Mouse (Mus musculus): ENCODE measurements around the gene Myom3.
A peak's percentile ranks its signal among the peaks of the same experiment; 100 is the strongest.
"Not testable (repeated sequence)": the region's sequence is repeated elsewhere in the genome, so short reads cannot be mapped to it uniquely, and the experiment has no call there.

The Myom3 gene

DNA sequence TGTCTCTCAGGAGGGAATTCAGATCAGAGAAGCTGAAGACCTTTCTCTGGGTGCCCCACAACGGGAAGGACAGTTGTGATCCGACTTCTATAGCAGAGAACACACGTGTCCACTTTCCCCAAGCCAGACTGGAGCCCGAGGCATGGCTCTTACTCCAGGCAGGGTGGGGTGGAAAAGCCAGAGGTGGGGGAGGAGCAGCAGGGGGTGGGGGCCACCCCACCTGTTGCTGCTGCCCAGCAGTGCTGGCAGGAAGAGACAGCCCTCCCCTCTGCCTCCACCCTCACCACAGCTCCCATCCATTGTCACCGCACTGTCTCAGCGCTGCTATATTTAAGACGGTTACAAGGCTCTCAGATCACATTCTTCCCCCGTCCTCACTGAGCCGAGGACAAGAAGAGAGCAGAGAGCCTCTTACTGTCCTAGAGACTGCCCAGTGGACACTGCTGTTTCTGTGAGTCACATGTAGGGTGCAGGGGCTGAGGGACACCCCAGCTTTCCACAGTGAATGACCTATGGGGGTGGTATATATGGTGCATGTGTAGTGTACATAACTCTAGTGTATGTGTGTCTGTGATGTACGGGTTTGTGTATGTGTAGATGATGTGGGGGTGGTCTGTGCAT is at the start of gene Myom3:
Gene Myom3, plus strand, starts transcription at position 360 of the 621 bp plus-strand sequence.
- no peak for DNase-seq (ENCODE audit: low read depth, low spot score)

DNA sequence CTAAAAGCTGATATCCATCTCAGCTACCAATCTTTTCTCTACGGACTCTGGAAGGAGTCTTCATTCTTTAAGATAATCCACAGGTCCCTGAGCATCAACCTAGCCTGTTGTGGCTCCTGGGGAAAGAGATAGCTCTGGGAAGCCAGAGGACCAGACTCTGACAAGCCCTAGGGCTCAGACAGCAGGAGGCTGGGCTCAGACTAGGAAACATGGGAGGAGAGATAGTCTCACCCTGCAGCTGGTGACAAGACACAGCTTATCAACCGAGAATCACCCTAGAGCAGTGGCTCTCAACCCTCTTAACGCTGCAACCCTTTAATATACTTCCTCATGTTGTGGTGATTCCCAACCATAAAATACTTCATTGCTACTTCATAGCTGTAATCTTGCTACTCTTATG is 49.1 kb upstream of the Myom3 start:
- DNase-seq (ENCODE audit: low read depth, low spot score): no peak

DNA sequence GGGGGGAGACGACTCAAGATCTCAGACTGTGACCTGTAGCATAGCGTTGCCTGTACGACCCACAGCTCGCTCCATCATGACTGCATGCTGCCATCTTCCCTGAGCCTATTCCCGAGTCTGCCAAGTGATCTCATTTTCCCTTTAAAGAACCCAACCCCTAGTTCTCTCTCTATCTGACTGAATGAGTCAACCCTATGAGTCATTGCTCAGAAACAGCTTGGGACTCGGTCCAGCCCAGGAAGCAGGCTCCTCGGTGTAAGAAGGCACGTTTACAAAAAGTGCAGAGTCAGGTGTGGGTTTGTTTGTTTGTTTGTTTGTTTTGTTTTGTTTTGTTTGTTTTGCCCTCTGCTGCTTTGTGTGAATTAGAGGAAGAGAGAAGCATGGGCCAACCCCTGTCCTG is 44.7 kb upstream of the Myom3 start:
- no peak for DNase-seq (ENCODE audit: low read depth, low spot score)

DNA sequence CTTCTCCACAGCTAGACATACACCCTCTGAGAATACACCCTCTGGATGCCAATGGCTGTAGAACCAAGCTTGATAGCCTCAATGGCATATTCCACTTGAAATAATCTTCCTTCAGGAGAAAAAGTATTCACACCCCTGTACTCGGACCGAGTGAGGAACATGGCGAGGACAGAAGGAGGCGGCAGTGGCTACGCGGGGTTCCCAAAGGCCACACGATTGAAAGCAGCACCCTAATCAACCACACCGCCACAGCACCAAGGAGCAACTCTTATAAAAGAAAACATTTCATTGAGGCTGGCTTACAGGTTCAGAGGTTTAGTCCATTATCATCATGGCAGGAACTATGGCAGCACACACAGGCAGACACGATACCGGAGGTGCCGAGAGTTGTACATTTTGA is 43.1 kb upstream of the Myom3 start:
- not testable (repeated sequence) for DNase-seq (ENCODE audit: low read depth, low spot score)

DNA sequence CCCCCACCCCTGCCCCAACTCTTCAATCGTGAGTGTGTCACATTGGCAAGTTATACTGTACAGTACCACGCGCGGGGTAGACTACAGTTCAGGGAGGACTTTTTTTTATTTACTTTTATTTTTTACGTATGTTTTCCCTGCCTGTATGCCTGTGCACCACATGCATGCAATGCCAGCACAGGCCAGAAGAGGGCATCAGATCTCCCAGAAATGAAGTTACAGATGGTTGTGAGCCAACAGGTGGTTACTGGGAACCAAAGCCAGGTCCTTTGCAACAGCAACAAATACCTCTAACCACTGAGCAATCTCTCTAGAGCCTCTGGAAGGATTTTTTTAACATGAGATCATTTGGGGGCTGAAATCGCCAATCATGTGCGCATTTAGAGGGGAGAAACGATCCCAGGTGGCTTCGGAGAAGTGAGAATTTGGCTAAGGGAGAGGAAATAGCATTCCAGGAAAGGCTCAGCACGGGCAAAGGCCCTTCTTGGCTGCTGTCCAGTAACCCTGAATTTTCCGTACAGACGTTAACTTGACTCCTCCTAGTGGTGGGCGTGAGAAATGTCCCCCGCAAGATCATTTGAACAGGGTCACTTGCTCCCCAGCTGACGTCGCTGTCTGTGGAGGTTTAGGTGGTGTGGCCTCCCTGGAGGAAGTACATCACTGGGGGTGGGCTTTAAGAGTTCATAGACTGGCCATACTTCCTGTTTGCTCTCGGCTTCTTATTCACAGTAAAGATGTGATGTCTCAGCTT is 36.8 kb upstream of the Myom3 start:
- DNase-seq (ENCODE audit: low read depth, low spot score): peak; percentile 14

DNA sequence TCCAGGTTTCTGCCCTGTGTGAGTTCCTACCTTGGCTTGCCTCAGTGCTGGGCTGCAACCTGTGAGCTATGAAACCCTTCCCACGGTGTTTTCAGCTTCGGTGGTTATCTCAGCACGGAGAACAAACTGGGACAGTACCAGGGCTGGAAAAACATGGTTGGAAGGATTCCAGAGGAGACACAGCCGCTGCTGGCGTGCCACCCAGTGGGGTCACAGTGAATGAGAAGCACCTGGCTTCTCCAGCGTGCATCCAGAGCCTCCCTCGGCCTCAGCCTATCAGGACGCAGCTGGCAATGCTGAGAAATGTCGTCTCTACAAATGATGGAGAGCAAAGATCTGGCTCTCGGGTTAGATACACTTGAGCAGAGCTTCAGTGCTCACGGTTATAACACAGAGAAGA is 33.1 kb upstream of the Myom3 start:
- DNase-seq (ENCODE audit: low read depth, low spot score): no peak

DNA sequence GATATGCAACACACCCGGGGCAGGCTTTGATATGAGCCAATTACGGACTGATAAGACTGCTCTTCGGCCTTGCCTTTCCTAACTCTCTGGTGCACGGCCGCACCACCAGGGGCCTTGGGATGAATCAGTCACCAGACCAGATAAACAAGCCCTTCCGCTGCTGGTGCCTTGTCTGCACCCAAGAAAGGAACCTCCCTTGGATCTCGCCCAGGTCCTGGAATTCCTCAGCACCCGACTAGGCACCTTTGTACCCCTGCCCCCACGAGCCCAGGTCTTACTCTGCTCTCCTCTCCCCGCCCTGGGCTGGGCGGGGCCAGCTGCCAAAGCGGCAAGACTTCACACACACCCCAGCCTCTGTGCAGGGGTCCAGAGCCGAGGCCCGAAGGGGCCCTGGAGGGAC is 31.7 kb upstream of the Myom3 start, which contains the start of gene Il22ra1:
Gene Il22ra1, plus strand, starts transcription at position 356 of the 400 bp plus-strand sequence.
- no peak for DNase-seq (ENCODE audit: low read depth, low spot score)

DNA sequence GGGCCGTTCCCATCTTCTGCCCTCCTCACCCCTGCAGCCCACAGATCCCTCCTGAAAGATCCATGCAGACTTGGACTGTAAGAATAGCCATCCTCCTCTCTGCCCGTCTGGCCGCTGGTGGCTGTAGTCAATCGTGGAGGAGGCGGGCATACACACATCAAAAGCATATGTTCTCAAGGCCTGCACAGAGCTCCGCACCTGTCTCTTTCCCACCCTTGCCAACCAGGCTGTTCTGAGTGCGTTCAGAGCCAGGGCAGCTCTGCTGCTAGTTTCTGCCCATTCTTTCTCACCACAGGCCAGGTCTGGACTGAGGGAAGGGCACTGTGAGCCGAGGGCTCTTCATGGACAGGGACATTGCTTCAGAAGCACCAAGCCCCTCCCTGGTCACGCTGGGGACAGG is 29.3 kb upstream of the Myom3 start:
- no peak for DNase-seq (ENCODE audit: low read depth, low spot score)

DNA sequence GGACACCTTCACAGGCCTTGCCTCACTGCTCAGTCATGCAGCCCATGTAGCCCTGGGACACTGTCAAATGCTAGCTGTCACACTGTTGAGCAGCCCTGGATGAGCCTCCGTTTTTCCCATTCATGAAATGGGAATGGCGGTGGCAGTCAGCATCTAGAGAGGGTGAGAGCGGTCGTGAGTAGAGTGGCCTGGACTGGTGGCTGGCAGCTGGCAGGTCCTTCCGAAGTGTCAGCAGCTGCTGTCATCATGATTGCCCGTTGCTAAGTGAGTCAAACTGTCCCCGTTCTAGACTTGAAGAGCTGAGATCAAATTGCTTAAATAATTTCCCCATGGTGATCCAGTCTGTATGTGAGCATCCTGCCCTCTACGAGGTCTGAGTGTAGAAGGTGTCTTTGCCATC is 28.6 kb upstream of the Myom3 start:
- DNase-seq (ENCODE audit: low read depth, low spot score): no peak

DNA sequence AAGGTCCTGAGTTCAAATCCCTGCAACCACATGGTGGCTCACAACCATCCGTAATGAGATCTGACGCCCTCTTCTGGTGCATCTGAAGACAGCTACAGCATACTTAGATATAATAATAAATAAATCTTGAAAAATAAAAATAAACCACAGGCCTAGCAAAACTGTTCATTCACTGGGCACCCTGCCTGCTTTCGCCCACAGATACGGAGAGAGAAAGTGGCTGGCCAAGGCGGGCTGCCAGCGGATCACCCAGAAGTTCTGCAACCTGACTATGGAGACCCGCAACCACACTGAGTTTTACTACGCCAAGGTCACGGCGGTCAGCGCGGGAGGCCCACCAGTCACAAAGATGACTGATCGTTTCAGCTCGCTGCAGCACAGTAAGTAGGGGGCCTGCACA is 25.6 kb upstream of the Myom3 start:
- no peak for DNase-seq (ENCODE audit: low read depth, low spot score)

DNA sequence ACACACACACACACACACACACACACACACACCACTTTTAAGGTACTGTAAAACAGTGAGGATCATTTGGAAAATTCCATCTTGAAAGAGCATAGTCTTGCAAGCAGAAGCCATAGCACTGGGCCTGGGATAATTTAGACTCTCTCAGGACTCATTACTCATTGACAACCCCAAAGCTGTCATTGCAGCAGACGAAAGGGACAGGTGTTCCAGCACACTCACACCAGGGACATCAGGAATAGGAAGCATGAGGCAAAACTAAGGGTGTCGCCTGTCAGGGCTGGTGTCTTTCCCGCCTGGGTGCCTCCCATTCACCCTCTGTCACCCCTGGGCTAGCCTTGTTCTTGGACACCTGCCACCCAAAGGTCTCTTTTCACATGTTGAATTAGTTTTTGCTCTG is 22.6 kb upstream of the Myom3 start:
- no peak for DNase-seq (ENCODE audit: low read depth, low spot score)

DNA sequence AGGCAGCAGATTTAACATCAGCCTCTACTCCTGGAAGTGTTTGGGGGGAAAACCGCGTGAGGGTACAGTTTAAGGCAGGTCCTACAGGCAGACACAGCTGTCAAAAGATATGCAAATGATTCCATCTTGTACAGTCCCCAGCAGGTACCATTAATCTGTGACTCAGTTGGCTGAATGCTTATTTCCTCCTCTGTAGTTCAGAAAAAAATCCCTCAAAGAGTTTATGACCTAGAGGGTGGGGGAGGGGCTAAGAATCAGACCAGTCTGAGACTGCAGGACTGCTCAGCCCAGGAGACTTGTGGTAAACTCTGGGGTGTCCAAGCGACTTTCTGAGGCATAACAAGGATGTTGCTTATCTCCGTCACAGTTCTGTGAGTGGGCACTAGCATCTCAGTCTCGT is 21.3 kb upstream of the Myom3 start:
- DNase-seq (ENCODE audit: low read depth, low spot score): no peak

DNA sequence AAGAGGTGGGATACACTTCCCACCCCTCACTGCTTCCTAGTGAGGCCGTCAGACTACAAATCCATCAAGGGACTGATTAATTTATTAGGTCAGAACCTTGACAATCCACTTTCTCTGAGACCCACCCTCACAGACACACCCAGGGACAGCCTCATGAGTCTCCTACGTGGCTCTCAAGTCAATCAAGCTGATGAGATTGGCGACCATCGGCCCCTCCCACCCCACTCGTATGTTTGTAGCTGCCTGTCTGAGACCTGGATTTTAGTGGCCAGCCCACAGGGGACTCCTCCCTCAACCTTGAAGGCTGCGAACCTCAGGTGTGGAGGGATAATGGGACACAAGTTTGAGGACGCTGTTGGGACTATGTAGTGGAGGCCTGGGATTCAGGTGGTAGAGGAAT is 20.4 kb upstream of the Myom3 start:
- DNase-seq (ENCODE audit: low read depth, low spot score): no peak

DNA sequence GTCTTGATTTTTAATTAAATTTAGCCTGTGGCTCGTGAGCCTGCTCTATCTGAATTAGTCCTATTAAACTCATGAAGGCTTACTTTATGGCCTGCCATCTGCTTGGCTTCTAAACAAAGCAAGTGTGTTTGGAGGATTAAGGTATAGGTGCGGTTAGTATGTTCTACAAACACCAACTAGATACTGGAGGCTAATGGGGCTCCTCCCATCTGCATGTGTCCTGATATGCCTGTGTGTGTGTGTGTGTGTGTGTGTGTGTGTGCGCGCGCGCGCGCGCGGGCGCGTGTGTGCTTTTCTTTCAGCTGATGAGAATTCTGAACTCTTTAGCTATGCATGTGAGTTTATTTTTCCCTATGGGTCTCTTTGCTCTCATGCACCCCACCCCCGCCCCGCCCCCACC is 19.8 kb upstream of the Myom3 start:
- DNase-seq (ENCODE audit: low read depth, low spot score): no peak

DNA sequence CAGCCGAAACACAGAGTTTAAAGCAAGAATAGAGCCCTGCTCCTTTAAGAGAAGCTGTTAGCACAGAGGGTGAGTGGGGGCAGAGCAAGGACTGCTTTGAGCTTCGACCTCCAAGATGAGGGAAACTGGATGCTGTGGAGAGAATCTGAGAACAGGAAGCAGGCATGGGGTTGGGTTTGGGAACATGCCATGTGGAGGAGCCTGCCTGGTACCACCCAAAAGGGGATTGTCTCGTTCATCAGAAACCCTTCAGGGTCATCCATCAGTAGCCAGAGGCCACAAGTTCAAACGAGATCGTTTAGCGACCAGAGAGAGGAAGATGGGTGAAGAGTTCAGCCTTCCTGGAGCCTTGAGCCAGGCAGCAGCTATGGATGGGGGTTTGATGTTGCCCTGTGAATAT is 16.0 kb upstream of the Myom3 start:
- no peak for DNase-seq (ENCODE audit: low read depth, low spot score)

DNA sequence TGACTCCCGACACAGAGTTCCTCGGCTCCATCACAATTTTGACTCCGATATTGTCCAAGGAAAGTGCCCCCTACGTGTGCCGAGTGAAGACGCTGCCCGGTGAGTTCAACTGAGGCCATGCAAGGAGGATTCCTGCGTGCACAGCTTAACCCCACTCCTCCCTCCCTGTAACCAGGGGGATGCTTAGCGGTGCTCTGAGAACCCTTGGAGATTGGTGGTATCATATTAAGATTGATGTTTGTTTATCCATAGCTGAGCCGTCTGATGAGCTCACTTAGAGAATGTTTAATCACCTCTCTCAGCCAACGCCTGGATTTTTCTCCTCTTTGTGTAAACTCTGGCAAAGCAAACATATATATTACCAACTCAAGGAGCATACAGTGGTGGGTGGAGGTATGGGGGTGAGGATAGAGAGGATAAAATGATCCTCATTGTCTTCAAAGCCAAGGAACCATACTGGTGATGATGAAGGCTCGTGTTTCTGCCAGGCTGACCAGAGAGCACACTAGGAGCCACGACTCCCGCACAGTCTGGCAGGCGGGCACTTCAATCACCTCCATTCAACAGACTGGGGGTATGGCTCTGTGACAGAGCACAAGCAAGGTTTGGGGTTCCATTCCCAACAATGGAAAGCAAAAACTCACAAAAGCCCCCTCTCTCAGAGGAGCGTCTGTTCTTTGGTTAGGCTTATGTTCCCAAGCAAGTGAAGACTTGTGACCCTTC is 14.6 kb upstream of the Myom3 start:
- DNase-seq (ENCODE audit: low read depth, low spot score): no peak

DNA sequence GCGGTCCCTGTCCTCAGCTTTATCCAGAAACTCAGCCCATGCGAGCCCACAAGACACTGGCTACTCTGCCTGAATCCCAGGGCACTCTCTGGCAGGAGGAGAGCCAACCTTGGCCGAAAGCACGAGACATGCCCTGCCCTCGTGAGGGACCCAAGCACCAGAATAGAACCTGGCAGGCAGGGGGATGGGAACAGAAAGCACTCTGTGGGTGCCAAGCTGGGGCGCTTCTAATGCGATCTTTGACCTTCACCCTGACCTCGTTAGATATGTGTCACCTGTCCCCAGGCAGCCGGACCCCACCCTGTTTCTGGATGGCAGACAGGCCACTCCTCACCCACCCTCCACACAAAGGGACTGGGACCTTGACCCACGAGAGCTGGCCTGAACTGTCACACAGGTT is 13.9 kb upstream of the Myom3 start:
- DNase-seq (ENCODE audit: low read depth, low spot score): no peak

DNA sequence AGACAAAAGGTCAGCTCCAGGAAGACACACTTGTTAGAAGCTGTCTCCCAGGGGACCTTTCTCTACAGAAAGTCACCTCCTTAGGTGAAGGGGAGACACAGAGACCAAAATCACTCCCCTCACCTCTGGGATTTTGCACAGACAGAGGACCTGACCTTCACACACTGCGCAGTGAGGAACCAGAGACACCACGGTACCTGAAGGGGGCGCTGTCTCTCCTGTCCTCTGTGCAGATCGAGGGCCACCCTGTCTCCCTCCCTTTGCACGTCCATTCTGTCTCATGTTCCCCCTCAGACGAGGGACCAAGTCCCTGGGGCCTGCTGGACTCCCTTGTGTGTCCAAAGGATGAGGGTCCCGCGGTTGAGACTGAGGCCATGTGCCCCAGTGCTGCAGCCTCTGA is 8.6 kb upstream of the Myom3 start:
- peak; percentile 12 for DNase-seq (ENCODE audit: low read depth, low spot score)

DNA sequence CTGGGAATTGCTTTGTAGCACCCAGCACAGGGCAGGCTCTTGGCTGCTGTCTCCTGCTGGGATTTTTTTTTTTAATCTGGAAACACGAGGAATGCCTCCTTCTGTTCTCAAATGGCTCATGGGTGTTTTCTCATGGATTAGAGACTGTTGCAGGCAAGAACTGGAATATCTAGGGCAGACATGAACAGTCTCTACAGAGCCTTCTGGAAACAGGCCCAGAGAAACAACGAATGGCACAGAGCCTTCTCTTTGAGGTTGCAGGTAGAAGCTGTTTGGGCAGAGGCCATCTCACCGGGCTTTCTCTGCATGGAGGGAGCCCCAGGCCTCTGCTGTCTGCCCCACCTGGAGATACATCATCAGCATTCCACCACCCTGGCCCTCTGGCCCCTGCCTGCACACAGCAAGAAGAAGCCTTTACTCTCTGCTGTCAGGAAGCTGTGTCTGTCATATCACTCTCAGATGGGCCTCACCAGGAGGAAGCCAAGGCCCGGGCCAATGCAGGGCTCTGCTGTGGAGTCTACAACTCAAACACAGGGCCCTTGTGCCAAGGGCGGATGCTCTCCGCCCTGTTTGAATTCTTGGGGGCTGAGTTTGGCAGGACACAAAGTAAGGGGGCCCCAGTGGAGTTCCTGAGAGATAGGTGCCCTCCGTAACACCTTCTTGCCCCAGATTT is 7.3 kb upstream of the Myom3 start:
- DNase-seq (ENCODE audit: low read depth, low spot score): no peak

DNA sequence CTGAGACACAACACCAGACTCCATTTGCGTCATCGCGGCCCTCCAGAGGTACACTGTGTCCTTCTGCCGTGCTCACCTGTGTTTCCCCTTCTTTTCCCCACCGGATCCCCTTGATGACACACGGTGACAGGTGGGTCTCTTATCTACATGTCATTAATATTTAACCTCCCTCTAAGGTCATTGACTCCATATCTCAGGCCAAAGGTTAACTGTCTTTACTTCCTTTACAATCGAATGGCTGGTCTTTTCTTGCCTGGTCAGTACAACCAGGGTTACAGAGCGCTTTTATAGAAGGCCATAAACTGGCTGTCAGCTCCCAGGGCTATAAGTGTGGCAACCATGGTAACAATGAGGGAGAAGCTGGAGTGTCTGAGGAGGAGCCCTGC is 6.7 kb upstream of the Myom3 start:
- no peak for DNase-seq (ENCODE audit: low read depth, low spot score)

DNA sequence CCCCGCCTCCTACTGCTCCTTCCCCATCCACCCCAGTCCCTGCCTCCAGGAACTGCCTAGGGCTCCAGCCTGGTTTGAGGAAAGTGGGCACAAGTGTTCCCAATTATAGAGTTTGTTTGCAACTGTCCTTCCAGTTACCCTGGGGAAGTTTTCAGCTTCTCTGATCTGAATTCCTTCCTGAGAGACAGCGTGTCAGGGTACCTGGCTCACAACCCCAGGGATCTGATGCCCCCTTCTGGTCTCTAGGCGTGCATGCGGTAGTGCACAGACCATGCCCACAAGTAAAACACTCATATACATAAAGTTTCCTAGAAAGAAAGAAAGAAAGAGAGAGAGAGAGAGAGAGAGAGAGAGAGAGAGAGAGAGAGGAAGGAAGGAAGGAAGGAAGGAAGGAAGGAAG is 1.2 kb upstream of the Myom3 start:
- DNase-seq (ENCODE audit: low read depth, low spot score): no peak

DNA sequence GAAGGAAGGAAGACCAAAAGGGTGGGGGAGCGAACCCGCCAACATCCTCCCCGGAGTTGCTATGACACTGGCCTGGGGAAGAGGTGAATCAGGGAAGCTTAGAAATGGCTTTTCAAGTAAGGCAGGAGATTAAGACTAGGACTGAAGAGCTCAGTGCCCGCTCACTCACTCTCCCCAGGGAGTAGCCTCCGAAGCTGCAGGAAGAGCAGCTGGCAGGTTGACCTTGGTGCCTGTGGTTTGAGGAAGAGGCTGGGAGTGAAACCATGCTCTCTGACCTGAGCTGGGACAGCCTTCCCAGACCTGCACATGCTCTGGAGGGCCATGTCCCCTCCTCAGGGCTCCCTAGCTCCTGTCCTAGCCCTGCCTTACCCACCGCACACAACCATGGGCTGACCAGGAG is 690 bp upstream of the Myom3 start:
- DNase-seq (ENCODE audit: low read depth, low spot score): no peak
